Mouse (Mus musculus): ENCODE data around the gene Galntl6.

DNA sequence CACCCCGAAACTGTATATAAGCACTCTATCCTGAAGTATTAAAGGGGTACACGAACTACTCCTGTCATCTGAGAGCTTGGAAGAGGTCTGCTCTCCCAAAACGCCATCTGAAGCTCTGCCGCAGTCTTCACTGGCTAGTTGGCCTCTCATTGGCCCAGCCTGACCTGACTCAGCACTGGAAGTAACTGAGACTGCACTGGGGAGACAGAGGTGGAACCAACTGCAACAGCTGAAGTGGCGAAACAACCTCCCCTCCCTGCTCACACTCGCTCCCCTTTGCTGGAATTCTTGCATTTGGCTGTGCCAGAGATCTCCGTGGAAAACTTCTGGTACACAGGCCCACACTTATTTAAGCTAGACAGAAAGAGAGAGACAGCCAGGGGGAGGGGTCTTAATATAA lies 1089.3 kb downstream of the Galntl6 start:
- TF ChIP-seq EP300 (IDR thresholded peaks at IDR 0.05; ENCODE audit: low read depth): no peak
- no peak for TF ChIP-seq CTCF (IDR thresholded peaks at IDR 0.05; ENCODE audit: low read depth)
